Mouse (Mus musculus) layer of hippocampus, postnatal 25 days (tissue): ENCODE data around the gene Gm9603. TPM values are rescaled to one million over a fixed set of nuclear protein-coding genes. Genes with fewer than 3 reads are reported as not detected.
"Not testable (repeated sequence)": the region's sequence is repeated elsewhere in the genome, so short reads cannot be mapped to it uniquely, and the experiment has no call there.

Source experiments
- DNase-seq, 2 experiments: peaks; one replicate each; pipeline ENCODE4 v3.0.0; 2022; ENCODE audit warnings: mixed read lengths in 2 of 2, low spot score in 1 of 2; ENCODE audit errors: extremely low spot score in 1 of 2
- total RNA-seq, 2 experiments: library from RNA; stranded (reverse); gene quantifications; 2 replicates each; pipeline ENCODE4 v1.2.3; 2021

The Gm9603 gene
- total RNA-seq: not detected

DNA sequence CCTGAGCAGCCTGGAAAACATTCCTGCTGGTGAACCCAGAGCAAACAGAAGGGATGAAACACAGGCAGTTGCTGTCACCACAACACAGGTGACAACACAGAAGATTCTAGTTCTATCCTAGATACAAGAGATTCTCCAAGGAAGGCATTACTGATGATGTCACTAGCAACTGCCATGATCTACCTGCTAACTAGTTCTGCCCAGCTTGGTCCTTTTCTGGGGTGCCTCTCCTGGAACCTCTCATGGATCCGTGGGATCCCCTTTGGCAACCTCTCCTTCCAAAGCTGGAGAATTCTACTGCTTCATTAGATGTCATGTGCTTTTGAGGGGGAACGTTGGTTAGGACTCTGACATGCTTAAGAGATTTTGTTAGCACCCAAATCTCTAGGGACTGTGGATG, at the start of gene Gm9603:
Gm9603 (minus strand) TSS at position 101 of the 400 bp plus-strand sequence.
- not testable (repeated sequence) for DNase-seq

DNA sequence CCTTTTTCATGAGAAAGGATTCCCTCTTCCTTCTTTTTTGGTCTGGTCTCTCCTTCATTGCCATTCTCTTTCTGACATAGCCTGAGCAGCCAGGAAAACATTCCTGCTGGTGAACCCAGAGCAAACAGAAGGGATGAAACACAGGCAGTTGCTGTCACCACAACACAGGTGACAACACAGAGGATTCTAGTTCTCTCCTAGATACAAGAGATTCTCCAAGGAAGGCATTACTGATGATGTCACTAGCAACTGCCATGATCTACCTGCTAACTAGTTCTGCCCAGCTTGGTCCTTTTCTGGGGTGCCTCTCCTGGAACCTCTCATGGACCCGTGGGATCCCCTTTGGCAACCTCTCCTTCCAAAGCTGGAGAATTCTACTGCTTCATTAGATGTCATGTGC, 54.3 kb downstream of the Gm9603 start, which contains the start of gene Gm8265:
Gm8265 (minus strand) TSS at position 101 of the 400 bp plus-strand sequence.
- DNase-seq: not testable (repeated sequence)

Other genes with a start within 250 kb of the Gm9603 start
- 1 to 10 TPM; 3.6 to 4.8 TPM for gene Gm3194, start 232.0 kb downstream of the Gm9603 start, total RNA-seq
- gene Gm8246, start 209.6 kb downstream of the Gm9603 start, total RNA-seq: not detected
- gene Gm3187, start 203.2 kb downstream of the Gm9603 start, total RNA-seq: not detected
- gene Gm3488, start 185.8 kb downstream of the Gm9603 start, total RNA-seq: 1 to 10 TPM in 1 of 2 experiments, under 1 TPM in 1; 0.62 to 2.0 TPM
- gene Gm3532, start 149.0 kb downstream of the Gm9603 start, total RNA-seq: not detected
- not detected for gene Gm8265, start 54.4 kb downstream of the Gm9603 start, total RNA-seq
- under 1 TPM in 1 of 2 experiments, not detected in 1; 0.47 TPM for gene Gm3373, start 54.1 kb upstream of the Gm9603 start, total RNA-seq
- gene Gm3383, start 120.5 kb upstream of the Gm9603 start, total RNA-seq: 1 to 10 TPM; 4.0 to 4.8 TPM
- gene Gm3424, start 142.9 kb upstream of the Gm9603 start, total RNA-seq: not detected
- 1 to 10 TPM in 1 of 2 experiments, under 1 TPM in 1; 0.98 to 1.1 TPM for gene Gm8237, start 192.9 kb upstream of the Gm9603 start, total RNA-seq